Mouse (Mus musculus) forebrain, embryonic 12.5 days (tissue): ENCODE measurements at regions not wholly inside any gene's neighbourhood (a gene's known extent, or its start where the extent isn't known, plus 50 kb on each side); places are given as distances from the start of the nearest gene placed in this dataset.

Source experiments
- ATAC-seq: fragments of 200-750 bp; cut with Nextera tagmentation; 2 replicates; pipeline ENCODE4 v1.8.0; 2017; ENCODE audit warnings: moderate TSS enrichment; ENCODE audit not compliant: low FRiP score
- H3K27ac ChIP-seq: fragments of 300-500 bp; sonication (generic); 2 replicates; pipeline ENCODE4 v1.5.1; 2016; ENCODE audit warnings: mild to moderate bottlenecking
- H3K27me3 ChIP-seq: fragments of 300-500 bp; sonication (generic); 2 replicates; pipeline ENCODE4 v1.6.1; 2016; ENCODE audit warnings: mild to moderate bottlenecking
- H3K36me3 ChIP-seq: fragments of 300-500 bp; sonication (generic); replicated peaks from 2 replicates; pipeline ENCODE4 v1.6.1; 2016; ENCODE audit warnings: mild to moderate bottlenecking
- H3K4me1 ChIP-seq: fragments of 300-500 bp; sonication (generic); 2 replicates; pipeline ENCODE4 v1.6.1; 2016
- H3K4me2 ChIP-seq: fragments of 300-500 bp; sonication (generic); 2 replicates; pipeline ENCODE4 v1.6.1; 2016; ENCODE audit warnings: mild to moderate bottlenecking, moderate library complexity
- H3K4me3 ChIP-seq: fragments of 300-500 bp; sonication (generic); replicated peaks from 2 replicates; pipeline ENCODE4 v1.5.1; 2016; ENCODE audit warnings: mild to moderate bottlenecking
- H3K9ac ChIP-seq: fragments of 300-500 bp; sonication (generic); 2 replicates; pipeline ENCODE4 v1.6.1; 2016; ENCODE audit warnings: mild to moderate bottlenecking
- H3K9me3 ChIP-seq: fragments of 300-500 bp; sonication (generic); 2 replicates; pipeline ENCODE4 v1.6.1; 2016
- WGBS: fragments of 180-500 bp; shearing (Covaris S2); methylation state at CpG from one replicate; pipeline ENCODE4 v1.1.7; 2016; 5-methylcytosine and 5-hydroxymethylcytosine counted together

DNA sequence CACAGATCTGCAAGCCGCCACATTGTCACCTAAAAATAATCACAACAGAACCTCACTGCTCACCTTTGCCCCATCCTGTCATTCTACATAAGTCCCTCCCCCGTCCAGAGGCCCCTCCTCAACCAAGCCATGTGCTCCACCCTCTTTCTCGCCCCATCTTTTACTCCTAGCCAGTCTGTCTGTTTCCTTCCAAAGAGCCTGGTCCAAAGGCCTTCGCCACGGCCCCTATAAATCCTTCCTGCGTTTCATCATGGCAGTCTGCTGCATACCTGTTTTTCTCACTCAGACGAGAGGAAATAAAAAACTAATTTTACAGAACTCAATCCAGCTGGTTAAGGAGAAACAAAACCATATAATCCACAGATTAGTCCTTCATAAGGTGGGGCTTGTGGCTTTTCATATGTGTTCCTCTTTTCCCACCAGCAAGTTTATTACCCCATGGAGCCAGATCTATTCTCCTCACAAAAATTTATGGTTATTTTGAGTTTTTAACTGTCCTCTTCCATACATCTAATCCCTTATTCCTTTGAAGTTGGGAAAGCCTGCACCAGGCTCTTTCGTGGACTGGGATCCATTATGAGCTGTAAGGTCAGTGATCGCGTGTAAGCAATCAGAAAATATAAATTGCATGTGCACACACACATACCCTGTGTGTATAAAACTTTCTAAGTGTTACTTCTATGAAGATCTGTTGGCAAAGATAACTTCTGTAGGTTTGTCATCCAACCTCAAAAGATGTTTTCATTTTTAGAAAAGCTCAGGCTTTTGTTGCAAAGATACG is 236.9 kb upstream of the Rsrc1 start:
- Histone ChIP-seq H3K9ac (no peak overlapping the region), H3K9me3 (no peaks in the 10 kb centered on the region), H3K4me3 (no peak overlapping the region), H3K36me3 (no peaks in the 10 kb centered on the region), H3K27ac (no peak overlapping the region), H3K27me3 (peaks cover 84% of the 10 kb centered on the region), H3K4me2 (no peak overlapping the region), H3K4me1 (peaks cover 7% of the 10 kb centered on the region)
- ATAC-seq = no peak
- whole genome bisulfite sequencing = 84% methylated on average over 11 of the region's 11 CpGs

GRCm38 (mm10) chr3:66746373-66747072 is 234.7 kb upstream of the Rsrc1 start:
- H3K9me3 ChIP-seq = no peaks in the 10 kb centered on the region
- WGBS = 18% methylated on average over 19 of the region's 19 CpGs
- H3K9ac ChIP-seq = no peak overlapping the region
- H3K27me3 ChIP-seq = peaks cover 77% of the 10 kb centered on the region
- H3K4me1 ChIP-seq = peaks cover 3% of the 10 kb centered on the region; the same call in 1 of the 2 replicates
- H3K4me3 ChIP-seq = 0 out of 2 replicates have a peak overlapping the region, but pooled peaks have one; percentile 2
- peak overlapping the region; percentile 10 for H3K4me2 ChIP-seq
- H3K27ac ChIP-seq = no peak overlapping the region
- peak; percentile 93 for ATAC-seq
- no peaks in the 10 kb centered on the region for H3K36me3 ChIP-seq

GRCm38 (mm10) chr3:66747073-66747710 is 234.0 kb upstream of the Rsrc1 start:
- peaks cover 70% of the 10 kb centered on the region for H3K27me3 ChIP-seq
- H3K4me3 ChIP-seq = 0 out of 2 replicates have a peak overlapping the region, but pooled peaks have one; percentile 2
- H3K4me1 ChIP-seq = peaks cover 3% of the 10 kb centered on the region; the same call in 1 of the 2 replicates
- no peak overlapping the region for H3K27ac ChIP-seq
- peak overlapping the region; percentile 10 for H3K4me2 ChIP-seq
- no peak overlapping the region for H3K9ac ChIP-seq
- peak; percentile 52 for ATAC-seq
- H3K36me3 ChIP-seq = no peaks in the 10 kb centered on the region
- WGBS = 22% methylated on average over 20 of the region's 20 CpGs
- H3K9me3 ChIP-seq = no peaks in the 10 kb centered on the region

- H3K9ac ChIP-seq = no peak overlapping the region
- ATAC-seq = no peak
- H3K9me3 ChIP-seq = peaks cover 8% of the 10 kb centered on the region; the same call in 1 of the 2 replicates
- H3K4me2 ChIP-seq = no peak overlapping the region
- WGBS = 85% methylated on average over 3 of the region's 3 CpGs
- no peak overlapping the region for H3K27ac ChIP-seq
- no peak overlapping the region for H3K4me3 ChIP-seq
- no peaks in the 10 kb centered on the region for H3K4me1 ChIP-seq
- H3K36me3 ChIP-seq = no peaks in the 10 kb centered on the region
- peaks cover 53% of the 10 kb centered on the region for H3K27me3 ChIP-seq
These were observed 223.0 kb upstream of the Rsrc1 start for GRCm38 (mm10) chr3:66758141-66758540.

- H3K36me3 ChIP-seq = no peaks in the 10 kb centered on the region
- no peaks in the 10 kb centered on the region for H3K9me3 ChIP-seq
- H3K4me3 ChIP-seq = no peak overlapping the region
- no peak overlapping the region for H3K4me2 ChIP-seq
- H3K9ac ChIP-seq = no peak overlapping the region
- H3K27ac ChIP-seq = no peak overlapping the region
- ATAC-seq = no peak
- peaks cover 50% of the 10 kb centered on the region for H3K27me3 ChIP-seq
- no peaks in the 10 kb centered on the region for H3K4me1 ChIP-seq
- WGBS = 91% methylated on average over 4 of the region's 4 CpGs
These were observed 221.3 kb upstream of the Rsrc1 start for GRCm38 (mm10) chr3:66759841-66760240.

DNA sequence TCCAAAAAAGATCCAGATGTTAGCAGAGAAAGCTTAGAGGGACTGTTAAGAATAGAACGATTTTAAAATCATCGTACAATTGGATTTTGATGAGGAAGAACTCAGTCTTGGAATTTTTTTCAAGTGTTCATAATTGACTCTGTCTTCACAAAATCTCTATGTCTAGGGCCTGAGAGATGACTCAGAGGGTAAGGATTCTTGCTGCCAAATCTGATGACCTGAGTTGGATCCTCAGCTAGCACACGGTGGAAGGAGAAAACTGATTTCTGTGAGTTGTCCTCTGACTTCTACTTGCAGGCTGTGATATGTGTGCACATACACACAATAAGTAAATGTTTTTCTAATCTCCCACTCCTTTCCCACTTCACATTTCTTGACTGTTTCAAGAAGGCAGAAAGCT is 218.7 kb upstream of the Rsrc1 start:
- no peaks in the 10 kb centered on the region for H3K36me3 ChIP-seq
- H3K4me2 ChIP-seq = no peak overlapping the region
- no peak overlapping the region for H3K9ac ChIP-seq
- ATAC-seq = no peak
- H3K4me3 ChIP-seq = no peak overlapping the region
- no peaks in the 10 kb centered on the region for H3K4me1 ChIP-seq
- WGBS = 91% methylated on average over 3 of the region's 3 CpGs
- no peaks in the 10 kb centered on the region for H3K9me3 ChIP-seq
- H3K27me3 ChIP-seq = peaks cover 43% of the 10 kb centered on the region
- no peak overlapping the region for H3K27ac ChIP-seq

DNA sequence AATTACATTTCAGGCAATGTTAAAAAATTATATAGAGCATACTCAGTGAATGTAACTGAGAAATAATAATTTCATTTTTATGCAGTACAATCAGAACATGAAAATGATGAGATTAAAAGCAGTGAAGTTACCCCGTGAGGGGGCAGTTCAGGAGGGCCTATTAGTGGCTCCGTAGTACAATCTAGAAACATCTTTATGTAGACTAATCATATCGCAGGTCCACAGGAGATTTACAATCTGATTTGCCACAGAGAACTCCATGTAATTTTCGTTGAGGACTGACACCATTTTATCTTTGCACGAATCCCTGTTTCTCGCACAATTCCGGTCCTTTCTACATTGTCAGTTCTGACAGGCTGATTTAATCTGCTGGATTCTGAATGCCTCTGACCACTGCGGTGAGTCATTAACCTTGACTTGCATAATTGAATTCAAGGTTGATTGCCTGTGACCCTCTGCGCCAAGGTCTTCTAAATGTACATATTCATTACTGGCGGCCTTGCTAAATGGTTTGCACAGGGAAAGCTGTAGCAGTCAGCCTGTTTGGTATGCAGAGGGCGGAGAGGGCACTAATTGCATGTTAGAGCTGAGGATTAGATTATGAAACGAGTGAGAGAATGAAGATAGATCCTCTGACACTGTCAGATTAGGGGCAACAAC is 183.7 kb upstream of the Rsrc1 start:
- no peak overlapping the region for H3K4me2 ChIP-seq
- H3K27me3 ChIP-seq = no peaks in the 10 kb centered on the region; the same call in 1 of the 2 replicates
- H3K27ac ChIP-seq = no peak overlapping the region
- WGBS = 41% methylated on average over 12 of the region's 12 CpGs
- peak; percentile 63 for ATAC-seq
- peaks cover 5% of the 10 kb centered on the region; the same call in 1 of the 2 replicates for H3K4me1 ChIP-seq
- no peak overlapping the region for H3K4me3 ChIP-seq
- no peak overlapping the region for H3K9ac ChIP-seq
- H3K36me3 ChIP-seq = no peaks in the 10 kb centered on the region
- no peaks in the 10 kb centered on the region for H3K9me3 ChIP-seq

GRCm38 (mm10) chr3:66798292-66798691 is 182.9 kb upstream of the Rsrc1 start:
- no peak for ATAC-seq
- Histone ChIP-seq H3K27me3 (no peaks in the 10 kb centered on the region; the same call in 1 of the 2 replicates), H3K9me3 (no peaks in the 10 kb centered on the region), H3K27ac (no peak overlapping the region), H3K9ac (no peak overlapping the region), H3K4me3 (no peak overlapping the region), H3K4me2 (no peak overlapping the region), H3K4me1 (peaks cover 5% of the 10 kb centered on the region; the same call in 1 of the 2 replicates), H3K36me3 (no peaks in the 10 kb centered on the region)
- WGBS = 80% methylated on average over 5 of the region's 5 CpGs

- Histone ChIP-seq H3K4me1 (peaks cover 3% of the 10 kb centered on the region; the same call in 1 of the 2 replicates), H3K4me3 (no peak overlapping the region), H3K9ac (no peak overlapping the region), H3K9me3 (no peaks in the 10 kb centered on the region), H3K4me2 (no peak overlapping the region), H3K27me3 (no peaks in the 10 kb centered on the region; the same call in 1 of the 2 replicates), H3K27ac (no peak overlapping the region), H3K36me3 (no peaks in the 10 kb centered on the region)
- 97% methylated on average over 5 of the region's 5 CpGs for WGBS
- ATAC-seq = no peak
These were observed 178.7 kb upstream of the Rsrc1 start for GRCm38 (mm10) chr3:66802538-66802937.

- Histone ChIP-seq H3K36me3 (no peaks in the 10 kb centered on the region), H3K4me3 (no peak overlapping the region), H3K9ac (no peak overlapping the region), H3K4me1 (no peaks in the 10 kb centered on the region), H3K27me3 (no peaks in the 10 kb centered on the region; the same call in 1 of the 2 replicates), H3K9me3 (no peaks in the 10 kb centered on the region), H3K27ac (no peak overlapping the region), H3K4me2 (no peak overlapping the region)
- no peak for ATAC-seq
- WGBS = 75% methylated on average over 1 of the region's 1 CpGs
These were observed 175.0 kb upstream of the Rsrc1 start for GRCm38 (mm10) chr3:66806176-66806575.

DNA sequence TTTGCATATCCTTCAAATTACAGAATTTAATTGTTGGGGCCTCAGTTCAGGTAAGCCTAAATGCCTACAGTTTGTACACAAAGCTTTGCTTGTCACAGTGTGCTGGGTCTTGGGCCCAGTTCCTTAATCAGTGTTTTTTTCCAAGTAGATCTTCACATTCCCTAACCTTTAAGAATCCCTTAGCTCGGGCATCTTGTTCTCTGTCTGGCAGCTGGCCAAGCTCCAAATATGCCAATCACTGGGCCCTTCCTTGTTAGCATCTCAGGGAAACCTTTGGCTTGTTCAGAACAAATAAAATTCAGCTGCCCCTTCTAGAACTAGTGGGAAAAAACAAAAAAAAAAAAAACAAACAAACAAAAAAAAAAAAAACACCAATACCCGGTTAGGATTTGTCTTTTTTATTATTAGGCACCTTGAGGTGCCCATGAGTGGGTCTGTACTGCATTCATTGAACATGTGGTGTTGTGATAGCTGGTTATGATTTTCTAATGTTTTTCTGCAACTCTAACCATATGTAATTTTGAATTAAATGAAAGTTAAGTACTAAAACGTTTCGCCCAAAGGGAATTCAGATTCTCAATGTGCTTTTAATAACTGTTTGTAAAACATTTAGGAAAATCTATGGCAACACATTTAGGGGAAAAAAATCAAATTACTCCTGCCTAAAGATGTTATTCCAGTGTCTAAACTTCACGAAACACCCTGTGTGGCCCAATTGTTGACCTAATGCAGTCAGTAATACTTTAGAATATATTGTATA is 168.3 kb upstream of the Rsrc1 start:
- Histone ChIP-seq H3K9me3 (no peaks in the 10 kb centered on the region), H3K27me3 (no peaks in the 10 kb centered on the region), H3K27ac (no peak overlapping the region), H3K36me3 (no peaks in the 10 kb centered on the region), H3K9ac (no peak overlapping the region), H3K4me3 (no peak overlapping the region), H3K4me2 (no peak overlapping the region), H3K4me1 (0 out of 2 replicates have a peak, but pooled peaks cover 2% of the 10 kb centered on the region)
- 66% methylated on average over 5 of the region's 5 CpGs for WGBS
- ATAC-seq = peak; percentile 36; the same call in 1 of the 2 replicates
